ENCODE assay signal across 15 mouse cellular contexts in genomic region chr8:53612297-53612696, GRCm38 (mm10). TPM values are rescaled to one million over a fixed set of nuclear protein-coding genes. Genes with fewer than 3 reads are reported as not detected.
DNase-seq lines count a peak whose midpoint lies in the region; ATAC-seq and TF ChIP-seq lines count a peak whose summit lies in the region.
"Had no signal": no experiment of that assay in that cellular context is flagged by ENCODE, and none has a peak within 500 bp of the region (broad histone marks: within the 10 kb centered on the region; RNA-seq: fewer than 3 reads in every experiment).

No protein-coding gene starts in this region.

- peak; percentile 46; the same call in 1 of the 2 replicates for TF ChIP-seq CTCF in liver, postnatal 0 days (IDR thresholded peaks at IDR 0.05; ENCODE audit: low read depth)

- H3K9me3 ChIP-seq in liver, postnatal 0 days (ENCODE audit: low read length), result no peaks in the 10 kb centered on the region
- H3K9me3 ChIP-seq in liver, embryonic 11.5 days (ENCODE audit: control insufficient read depth, low read length), result no peaks in the 10 kb centered on the region
- H3K9me3 ChIP-seq: embryonic facial prominence, embryonic 13.5 days; forebrain, embryonic 15.5 days; lung, embryonic 15.5 days had no signal

- no peak for TF ChIP-seq EP300 in liver, postnatal 0 days (IDR thresholded peaks at IDR 0.05; ENCODE audit: low read depth)

- intact Hi-C loops in gastrocnemius, postnatal 36 days (cut with DNase I), result no loop called here

- 76% methylated on average over 7 of the region's 7 CpGs for WGBS in liver, postnatal 0 days (ENCODE audit: insufficient replicate concordance)
- 64% methylated on average over 7 of the region's 7 CpGs for WGBS in liver, embryonic 11.5 days

- 0 out of 2 replicates have a peak, but pooled peaks cover 6% of the 10 kb centered on the region for H3K36me3 ChIP-seq in liver, postnatal 0 days (replicated peaks; ENCODE audit: insufficient read depth, low read length)
- no peaks in the 10 kb centered on the region; the same call in 1 of the 2 replicates for H3K36me3 ChIP-seq in liver, embryonic 11.5 days (ENCODE audit: control insufficient read depth, insufficient read depth, low read length)
- H3K36me3 ChIP-seq: embryonic facial prominence, embryonic 13.5 days; forebrain, embryonic 15.5 days; lung, embryonic 15.5 days had no signal

- H3K4me1 ChIP-seq in liver, postnatal 0 days (ENCODE audit: insufficient read depth), result no peaks in the 10 kb centered on the region
- no peaks in the 10 kb centered on the region for H3K4me1 ChIP-seq in liver, embryonic 11.5 days (replicated peaks; ENCODE audit: control insufficient read depth, insufficient read depth, low read length)
- H3K4me1 ChIP-seq: embryonic facial prominence, embryonic 13.5 days; forebrain, embryonic 15.5 days; lung, embryonic 15.5 days had no signal

- peak; percentile 9 to 13 for DNase-seq in cerebellum, postnatal 10 days
- DNase-seq in cerebellum, adult 18-20 months, result no peak
- peak; percentile 28 for DNase-seq in liver, postnatal 0 days
- no peak for DNase-seq in liver, embryonic 11.5 days (ENCODE audit: low spot score)
- DNase-seq in ZHBTc4 (ENCODE audit: low read depth, low spot score), result peak; percentile 53
- peak; percentile 7 for DNase-seq in thymus, postnatal 0 days (ENCODE audit: low spot score)
- DNase-seq in gastrocnemius, postnatal 36 days, result no peak
- DNase-seq in heart, adult 9 months (ENCODE audit: low spot score in 2 of 2), result no peak
- DNase-seq: cerebellum, adult 9-10 months; gastrocnemius, postnatal 25 days; right cerebral cortex, postnatal 14 days had no signal

- H3K4me2 ChIP-seq in liver, postnatal 0 days (ENCODE audit: low read depth, low read length), result no peak overlapping the region
- no peak overlapping the region for H3K4me2 ChIP-seq in liver, embryonic 11.5 days
- H3K4me2 ChIP-seq: embryonic facial prominence, embryonic 13.5 days; forebrain, embryonic 15.5 days; lung, embryonic 15.5 days had no signal

- no peak for ATAC-seq in liver, postnatal 0 days
- no peak for ATAC-seq in liver, embryonic 11.5 days (replicated peaks; ENCODE audit: low FRiP score)
- ATAC-seq: forebrain, embryonic 15.5 days; inflammation-experienced regulatory T-cells, adult 6 months had no signal

- H3K4me3 ChIP-seq in liver, postnatal 0 days (ENCODE audit: low read depth, low read length), result no peak overlapping the region
- H3K4me3 ChIP-seq in liver, embryonic 11.5 days (ENCODE audit: low read depth, low read length), result no peak overlapping the region
- H3K4me3 ChIP-seq: embryonic facial prominence, embryonic 13.5 days; forebrain, embryonic 15.5 days; lung, embryonic 15.5 days had no signal

- H3K9ac ChIP-seq in liver, postnatal 0 days (replicated peaks), result no peak overlapping the region
- H3K9ac ChIP-seq in liver, embryonic 11.5 days (ENCODE audit: low read depth, low read length), result no peak overlapping the region
- H3K9ac ChIP-seq: embryonic facial prominence, embryonic 13.5 days; forebrain, embryonic 15.5 days; lung, embryonic 15.5 days had no signal

- H3K27ac ChIP-seq in liver, postnatal 0 days (ENCODE audit: low read depth), result no peak overlapping the region
- H3K27ac ChIP-seq in liver, embryonic 11.5 days (ENCODE audit: low read depth, low read length), result no peak overlapping the region
- H3K27ac ChIP-seq: embryonic facial prominence, embryonic 13.5 days; forebrain, embryonic 15.5 days; lung, embryonic 15.5 days had no signal

- H3K27me3 ChIP-seq in liver, postnatal 0 days (ENCODE audit: insufficient read depth, low read length), result no peaks in the 10 kb centered on the region
- no peaks in the 10 kb centered on the region for H3K27me3 ChIP-seq in liver, embryonic 11.5 days (replicated peaks; ENCODE audit: control insufficient read depth, insufficient read depth, low read length)
- H3K27me3 ChIP-seq: embryonic facial prominence, embryonic 13.5 days; forebrain, embryonic 15.5 days; lung, embryonic 15.5 days had no signal

RNA-seq across cellular contexts. Expression of gene Neil3, which starts 26.6 kb away (rescaled TPM):
- 20.5 and 21.8 TPM in 2 replicates for polyA plus RNA-seq in liver, postnatal 0 days (2015; fragmentation: Nextera tagmentation; extraction: Ambion mirVana)
- 22.1 and 24.6 TPM in 2 replicates for polyA plus RNA-seq in liver, embryonic 11.5 days (2014; fragmentation: Nextera tagmentation; extraction: Ambion mirVana)
- 32.8 and 47.3 TPM in 2 replicates for polyA plus RNA-seq in thymus, postnatal 0 days (2015; fragmentation: Nextera tagmentation; extraction: Ambion mirVana)
- total RNA-seq in gastrocnemius, postnatal 36 days (2021), result under 1 TPM; 0.20 to 0.66 TPM

Comparison
In these comparisons a context has a peak if more than half of its experiments do, and no peak if none do; other contexts are left out.
1. DNase-seq: peak in cerebellum, postnatal 10 days (2 of 2), liver, postnatal 0 days (single experiment), ZHBTc4 (single experiment) and thymus, postnatal 0 days (single experiment); none in cerebellum, adult 18-20 months (0 of 2), liver, embryonic 11.5 days (single experiment), gastrocnemius, postnatal 36 days (0 of 2) and heart, adult 9 months (0 of 2).